Mouse (Mus musculus): Measurements from ENCODE around the gene Prkcsh.

Gene Prkcsh

DNA sequence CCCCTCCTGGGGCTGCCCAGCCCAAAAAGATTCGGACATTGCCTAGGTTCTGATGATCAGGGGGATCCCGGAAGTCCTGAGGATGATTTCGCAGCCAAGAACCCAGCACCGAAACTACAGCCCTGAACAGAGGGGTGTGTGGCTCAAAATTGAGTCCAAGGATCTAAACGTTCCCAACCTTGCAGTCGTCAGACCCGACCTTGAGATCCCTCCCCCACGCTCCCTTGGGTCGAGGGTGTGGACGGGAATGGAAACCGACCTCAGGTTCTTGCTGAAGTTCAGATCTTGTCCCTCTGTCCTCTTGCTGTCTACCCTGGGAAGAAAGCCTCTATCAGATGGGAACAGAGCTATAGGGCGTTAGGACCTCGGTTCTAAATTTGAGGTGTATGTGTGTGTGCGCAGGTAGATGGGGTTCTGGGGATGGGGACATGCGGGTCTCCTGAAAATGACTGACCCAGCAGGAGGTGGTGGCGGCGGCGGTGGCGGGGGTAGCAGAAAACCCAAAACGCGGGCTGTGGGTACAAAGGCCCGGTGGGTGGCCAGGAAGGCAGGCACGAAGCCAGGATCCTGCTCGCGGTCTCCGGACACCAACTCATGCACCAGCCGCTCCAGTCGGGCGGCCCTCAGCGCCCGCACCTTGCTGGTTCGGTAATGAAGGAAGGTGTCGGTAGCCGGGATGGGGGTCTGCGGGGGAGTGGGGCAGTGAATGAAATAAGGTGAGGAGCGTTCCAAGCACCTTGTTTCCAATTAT lies 14.8 kb upstream of the Prkcsh start:
- DNase-seq (ENCODE audit: low spot score) = no peak

DNA sequence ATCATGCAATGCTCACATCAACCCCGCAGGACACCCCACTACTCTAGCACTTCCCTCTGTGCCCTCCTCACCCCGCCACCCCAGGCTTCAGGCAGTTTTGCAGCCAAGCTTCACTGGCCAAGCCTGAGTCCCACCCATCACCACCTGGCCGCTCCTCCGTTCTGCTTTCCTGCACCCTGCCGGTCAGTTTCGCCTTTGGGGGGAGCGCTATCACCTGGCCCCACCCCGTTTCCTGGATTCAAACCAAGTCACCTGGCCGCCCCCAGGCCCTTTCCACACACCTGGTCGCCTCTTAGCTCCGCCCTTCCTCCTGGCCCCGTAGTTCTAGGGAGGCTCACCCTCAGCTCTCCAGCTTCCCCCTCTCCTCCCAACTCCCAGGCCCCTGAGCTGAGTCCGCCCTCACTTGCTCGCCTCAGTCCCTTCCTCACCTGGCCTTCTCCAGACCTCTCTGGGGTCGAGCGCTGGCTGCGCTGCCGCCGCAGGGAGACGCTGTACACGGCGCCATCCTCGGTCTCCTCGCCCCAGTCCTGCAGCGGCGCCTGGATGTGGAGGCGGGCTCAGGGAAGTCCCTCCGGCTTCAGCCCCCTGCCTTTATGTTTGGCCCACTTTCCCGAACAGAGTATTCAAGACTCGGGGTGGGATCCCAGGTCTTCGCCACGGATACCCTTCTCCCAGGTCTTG lies 14.0 kb upstream of the Prkcsh start:
- DNase-seq (ENCODE audit: low spot score) = peak; percentile 7

DNA sequence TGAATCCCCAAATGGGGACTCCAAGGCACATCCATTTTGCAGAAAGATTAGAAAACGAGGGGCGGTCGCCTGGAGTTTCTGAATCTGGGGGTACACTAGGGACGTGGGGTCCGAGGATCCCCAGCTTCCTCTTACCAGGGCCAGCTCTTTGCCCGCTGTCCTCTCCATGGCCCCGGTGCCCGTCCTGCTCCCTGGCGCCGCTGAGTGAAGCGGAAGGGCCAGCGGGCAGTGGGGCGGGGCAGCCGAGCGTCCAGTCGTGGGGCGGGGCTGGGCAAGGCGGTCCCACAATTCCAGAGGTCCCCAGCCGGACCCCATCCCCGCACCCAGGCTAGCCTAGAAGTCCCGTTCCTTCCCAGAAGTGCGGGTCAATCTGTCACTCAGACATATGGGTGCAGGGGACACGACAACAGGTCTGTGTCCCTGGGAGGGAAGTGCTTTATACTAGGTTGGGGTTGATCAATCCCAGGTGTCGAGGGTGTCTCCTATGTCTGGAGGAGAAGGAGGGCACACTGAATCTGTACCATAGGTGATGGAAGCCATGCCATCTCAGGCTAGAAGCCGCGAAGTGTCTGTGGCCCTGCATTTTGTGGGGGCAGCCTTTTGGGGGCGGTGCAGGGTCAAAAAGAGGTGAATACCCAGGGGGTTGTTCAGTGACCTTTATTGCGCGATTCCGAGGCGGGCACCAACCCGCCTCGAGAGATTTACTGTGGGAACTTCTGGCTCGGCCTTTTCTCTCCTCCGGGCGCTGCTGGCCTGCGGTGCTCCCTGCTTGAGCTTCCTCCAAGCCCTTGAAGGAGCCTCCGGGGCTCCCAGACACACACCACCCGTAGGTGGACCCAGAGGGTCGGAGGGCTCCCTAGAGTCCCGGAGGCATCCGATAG lies 13.1 kb upstream of the Prkcsh start, which contains the start of gene Rgl3:
Gene Rgl3 (minus strand): TSS at position 217 of the 881 bp plus-strand sequence.
- DNase-seq (ENCODE audit: low spot score) = peak; percentile 49

DNA sequence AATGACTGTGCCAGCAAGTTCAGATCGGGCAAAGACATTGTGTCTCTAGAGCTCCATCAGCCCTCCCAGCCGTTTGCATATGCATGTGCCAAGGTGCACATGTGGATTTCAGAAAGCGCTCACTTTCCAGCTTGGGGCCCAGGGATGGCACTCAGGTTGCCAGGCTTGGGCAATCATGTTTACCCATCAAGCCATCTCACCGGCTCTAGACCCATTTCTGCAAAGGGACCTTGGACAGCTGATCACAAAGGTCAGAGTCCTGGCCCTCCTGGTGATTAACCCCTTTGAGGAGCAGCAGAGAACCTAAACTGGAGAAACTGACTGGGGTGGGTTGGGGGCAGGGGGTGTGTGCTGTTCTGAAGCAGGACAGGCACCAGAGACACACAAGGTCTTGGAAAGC lies 10.4 kb upstream of the Prkcsh start:
- no peak for DNase-seq (ENCODE audit: low spot score)

DNA sequence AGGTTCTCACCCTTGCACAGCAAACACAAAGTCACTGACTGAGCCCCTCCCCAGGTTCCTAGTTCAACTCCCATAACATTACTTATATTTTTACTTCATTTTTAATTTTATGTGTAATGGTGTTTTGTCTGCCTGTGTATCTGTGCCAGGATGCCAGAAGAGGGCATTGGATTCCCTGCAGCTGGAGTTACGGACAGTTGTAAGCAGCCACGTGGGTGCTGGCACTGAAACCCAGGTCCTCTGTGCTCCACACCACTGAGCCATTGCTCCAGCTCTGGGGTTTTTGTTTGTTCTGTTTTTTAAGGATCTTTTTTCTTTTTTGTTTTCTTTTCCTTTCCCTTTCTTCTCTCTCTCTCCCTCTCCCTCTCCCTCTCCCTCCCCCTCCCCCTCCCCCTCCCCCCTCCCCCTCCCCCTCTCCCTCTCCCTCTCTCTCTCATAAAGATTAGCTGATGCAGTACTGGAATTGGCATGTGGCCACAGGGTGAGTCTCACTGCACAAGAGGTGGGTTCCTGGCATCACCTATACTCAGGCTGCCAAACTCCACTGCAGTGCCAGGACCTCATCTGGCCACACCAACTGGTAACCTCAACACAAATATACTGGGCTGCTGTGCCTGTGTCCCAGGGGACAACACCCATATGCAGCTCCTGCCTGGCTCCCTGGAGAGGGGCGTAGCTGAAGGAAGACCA lies 6.3 kb upstream of the Prkcsh start:
- DNase-seq (ENCODE audit: low spot score) = no peak

DNA sequence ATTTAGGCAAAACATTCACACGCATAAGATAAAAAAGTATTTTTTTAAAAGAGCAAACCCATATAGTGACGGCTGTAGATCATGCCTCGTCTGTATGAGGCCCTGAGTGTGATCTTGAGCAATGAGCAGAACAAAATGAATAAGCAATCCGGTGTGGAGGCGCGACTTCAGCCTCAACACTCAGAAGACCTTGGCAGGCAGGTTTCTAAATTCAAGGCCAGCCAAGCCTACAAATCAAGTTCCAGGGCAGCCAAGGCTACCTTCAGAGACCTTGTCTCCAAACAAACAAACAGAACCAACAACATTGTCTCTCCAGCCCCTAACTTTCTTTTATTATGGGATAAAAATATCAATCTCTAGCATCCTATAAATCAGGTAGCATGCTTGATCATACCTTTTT lies 2.3 kb upstream of the Prkcsh start:
- DNase-seq (ENCODE audit: low spot score) = no peak

DNA sequence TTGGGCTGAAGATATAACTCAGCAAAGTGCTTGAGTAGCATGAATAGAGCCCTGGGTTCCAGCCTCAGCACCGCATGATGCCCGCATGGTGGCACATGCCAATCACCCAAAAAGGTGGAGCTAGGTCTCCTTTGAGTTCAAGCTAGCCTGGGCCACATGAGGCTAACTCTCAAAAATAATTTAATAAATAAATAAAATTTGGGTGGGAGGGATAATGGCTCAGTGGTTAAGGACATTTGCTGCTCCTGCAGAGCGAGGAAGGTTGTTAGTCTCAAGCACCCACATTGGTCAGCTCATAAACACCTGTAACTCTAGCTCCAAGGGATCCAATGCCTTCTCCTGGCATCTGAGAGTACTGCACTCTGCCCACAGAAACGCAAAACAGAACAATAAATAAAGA lies 973 bp upstream of the Prkcsh start:
- no peak for DNase-seq (ENCODE audit: low spot score)

DNA sequence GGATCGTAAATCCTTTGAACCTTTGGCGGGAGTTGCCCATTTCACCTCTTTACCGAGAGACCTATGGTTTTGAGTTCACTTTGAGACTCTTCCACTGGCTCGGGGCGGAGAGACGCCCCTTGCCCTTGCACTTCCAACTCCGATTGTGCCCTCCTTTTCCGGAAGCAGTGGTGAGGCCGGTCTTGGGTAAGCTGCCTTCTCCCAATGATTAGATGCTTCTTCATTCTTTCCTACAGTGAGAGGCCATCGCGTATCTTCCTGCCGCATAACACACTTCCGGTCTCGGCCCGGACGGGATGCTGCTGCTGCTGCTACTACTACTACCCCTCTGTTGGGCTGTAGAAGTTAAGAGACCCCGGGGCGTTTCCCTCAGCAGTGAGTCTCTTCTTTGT lies 553 bp downstream of the Prkcsh start:
- peak; percentile 33 for DNase-seq (ENCODE audit: low spot score)

DNA sequence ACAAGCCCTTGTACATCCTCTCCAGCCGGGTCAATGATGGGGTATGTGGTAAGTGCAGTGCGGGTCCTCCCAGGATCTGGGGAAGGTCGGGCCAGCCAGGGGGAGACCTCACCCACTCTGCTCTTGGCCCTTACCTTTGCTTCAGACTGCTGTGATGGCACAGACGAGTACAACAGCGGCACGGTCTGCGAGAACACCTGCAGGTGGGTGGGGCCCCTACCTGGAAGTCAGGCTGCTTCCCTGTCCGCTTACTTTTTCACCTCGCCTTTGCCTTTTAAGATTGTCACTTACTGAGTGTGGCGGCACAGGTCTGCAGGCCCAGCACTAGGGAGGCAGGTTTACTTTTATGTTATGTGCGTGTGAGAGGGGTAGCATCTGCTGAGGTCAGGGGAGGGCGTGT lies 1.9 kb downstream of the Prkcsh start:
- DNase-seq (ENCODE audit: low spot score) = no peak

DNA sequence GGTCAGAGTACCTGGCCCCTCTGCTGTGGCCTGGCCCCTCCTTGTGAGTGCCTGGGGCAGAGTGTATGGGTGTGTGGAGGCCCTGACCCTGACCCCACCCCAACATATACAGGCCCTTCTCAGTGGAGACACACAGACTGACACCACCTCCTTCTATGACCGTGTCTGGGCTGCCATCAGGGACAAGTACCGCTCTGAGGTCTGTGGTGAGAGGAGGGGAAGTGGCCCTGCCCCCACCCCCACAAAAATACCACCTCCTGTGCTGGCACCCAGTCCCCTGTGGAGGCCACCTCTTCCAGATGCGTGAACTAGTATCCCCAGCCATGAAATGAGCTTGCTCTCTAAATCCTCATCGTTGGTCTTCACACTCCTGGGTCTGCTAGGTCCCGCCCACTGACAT lies 8.4 kb downstream of the Prkcsh start:
- DNase-seq (ENCODE audit: low spot score) = no peak

DNA sequence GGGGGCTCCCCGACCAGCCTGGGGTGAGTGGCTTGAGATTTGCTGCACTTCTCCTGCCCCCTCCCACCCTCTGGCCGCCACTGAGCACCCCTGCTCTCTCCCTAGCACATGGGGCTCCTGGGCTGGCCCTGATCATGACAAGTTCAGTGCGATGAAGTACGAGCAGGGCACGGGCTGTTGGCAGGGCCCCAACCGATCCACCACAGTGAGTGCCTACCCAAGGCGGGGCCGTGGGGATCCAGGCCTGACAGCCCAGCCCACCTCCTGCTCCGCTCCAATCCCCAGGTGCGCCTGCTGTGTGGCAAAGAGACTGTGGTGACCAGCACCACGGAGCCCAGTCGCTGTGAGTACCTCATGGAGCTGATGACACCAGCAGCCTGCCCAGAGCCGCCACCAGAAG lies 10.1 kb downstream of the Prkcsh start:
- no peak for DNase-seq (ENCODE audit: low spot score)

DNA sequence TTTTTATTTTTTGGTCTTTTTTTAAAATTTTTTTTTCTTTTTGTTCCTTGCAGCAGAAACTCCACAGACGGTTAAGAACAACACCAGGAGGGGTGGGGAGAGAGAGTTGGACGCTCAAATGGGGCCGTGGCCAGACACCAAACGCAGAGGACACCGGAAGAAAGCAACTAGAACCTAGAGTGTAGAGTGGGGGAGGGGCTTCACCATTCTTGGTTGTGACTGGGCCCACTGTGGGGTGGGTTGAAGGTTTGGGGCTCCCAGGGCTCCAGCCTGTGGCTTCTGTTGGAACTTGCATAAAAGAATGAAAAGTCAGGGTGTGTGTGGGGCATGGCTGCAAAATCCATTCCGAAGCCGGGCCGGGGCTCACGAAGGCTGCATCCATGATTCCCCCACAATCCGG lies 13.6 kb downstream of the Prkcsh start:
- no peak for DNase-seq (ENCODE audit: low spot score)

DNA sequence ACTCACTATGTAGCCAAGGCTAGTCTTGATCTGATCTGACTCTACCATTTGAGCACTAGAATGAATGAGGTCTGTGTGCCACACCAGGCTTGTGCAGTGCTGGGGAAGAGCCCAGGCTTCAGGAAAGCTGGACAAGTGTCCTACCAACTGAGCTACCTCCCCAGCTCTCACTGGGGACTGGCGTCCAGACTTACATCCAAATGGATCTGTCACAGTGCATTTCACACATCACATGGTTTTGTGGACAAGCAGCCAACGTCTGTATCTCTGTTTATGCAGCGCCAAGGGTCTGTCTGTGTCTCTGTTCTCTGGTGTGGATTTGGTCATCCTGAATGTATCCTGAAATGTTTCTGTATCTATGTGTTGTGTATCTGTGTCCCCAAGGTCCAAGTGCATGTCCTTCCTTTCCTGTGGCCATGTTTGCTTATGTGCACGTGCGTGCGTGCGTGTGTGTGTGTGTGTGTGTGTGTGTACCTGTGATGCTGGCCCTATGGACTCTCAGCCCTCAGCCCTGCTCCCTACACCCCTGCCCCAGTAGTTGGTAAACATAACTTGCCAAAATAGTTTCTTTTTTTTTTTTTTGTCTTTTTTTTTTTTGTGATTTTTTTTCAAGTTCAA lies 14.7 kb downstream of the Prkcsh start:
- DNase-seq (ENCODE audit: low spot score) = no peak

DNA sequence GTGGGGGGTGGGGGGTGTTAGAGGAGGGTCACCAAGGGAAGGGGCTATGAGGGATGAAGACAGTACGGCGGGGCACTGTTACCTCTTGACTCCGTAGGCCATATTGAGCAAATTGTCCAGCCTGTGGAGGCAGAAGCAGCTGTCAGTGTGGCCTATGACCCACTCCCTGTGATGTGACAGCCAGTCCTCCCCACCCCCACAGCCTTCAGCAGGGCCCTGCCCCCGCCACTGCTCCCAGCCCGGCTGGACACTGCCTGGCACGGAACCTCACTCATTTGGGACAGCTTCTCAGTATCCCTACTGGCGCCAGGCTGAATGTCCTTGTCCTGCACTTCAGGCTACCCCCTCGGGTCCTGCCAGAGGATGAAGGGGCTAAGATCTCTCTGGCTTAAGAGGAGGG lies 22.0 kb downstream of the Prkcsh start:
- no peak for DNase-seq (ENCODE audit: low spot score)

DNA sequence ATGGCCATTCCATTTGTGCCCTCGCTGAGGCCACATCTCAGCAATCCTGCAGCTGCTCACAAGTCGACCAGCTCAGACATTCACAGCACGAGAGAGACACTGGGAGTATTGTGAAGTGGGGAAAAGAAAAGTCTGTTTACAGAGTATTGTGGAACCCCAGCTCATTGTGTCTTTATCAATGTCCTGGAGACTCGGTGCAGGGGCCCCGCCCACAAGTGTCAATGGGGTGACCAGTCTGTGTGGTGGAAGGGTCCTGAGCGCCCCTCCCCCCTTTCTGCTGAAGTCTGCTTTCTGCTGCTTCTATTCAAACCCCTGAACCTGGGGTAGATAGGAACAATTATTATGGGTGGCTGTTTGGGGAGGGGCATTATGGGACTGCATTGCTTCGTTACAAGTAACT lies 25.9 kb downstream of the Prkcsh start:
- DNase-seq (ENCODE audit: low spot score) = no peak

DNA sequence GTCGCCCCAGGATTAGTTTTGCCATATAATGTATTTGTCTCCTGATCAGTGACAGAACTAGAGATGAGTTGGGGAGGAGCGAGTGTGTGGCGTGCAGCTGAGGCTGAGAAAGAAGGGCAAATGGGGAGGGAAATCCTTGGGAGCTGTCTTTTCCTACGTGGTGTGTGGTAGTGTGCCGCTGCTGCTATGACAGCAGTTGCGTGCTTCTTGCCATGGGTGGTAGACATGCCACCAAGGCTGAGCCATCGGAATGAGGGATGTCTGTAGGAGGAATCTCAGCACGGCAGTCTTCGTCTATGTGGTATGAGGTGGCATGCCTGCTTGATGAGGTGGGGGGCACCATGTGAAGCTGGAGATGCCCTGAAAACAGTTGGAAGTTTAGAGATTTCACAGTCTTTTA lies 27.8 kb downstream of the Prkcsh start:
- DNase-seq (ENCODE audit: low spot score) = no peak

DNA sequence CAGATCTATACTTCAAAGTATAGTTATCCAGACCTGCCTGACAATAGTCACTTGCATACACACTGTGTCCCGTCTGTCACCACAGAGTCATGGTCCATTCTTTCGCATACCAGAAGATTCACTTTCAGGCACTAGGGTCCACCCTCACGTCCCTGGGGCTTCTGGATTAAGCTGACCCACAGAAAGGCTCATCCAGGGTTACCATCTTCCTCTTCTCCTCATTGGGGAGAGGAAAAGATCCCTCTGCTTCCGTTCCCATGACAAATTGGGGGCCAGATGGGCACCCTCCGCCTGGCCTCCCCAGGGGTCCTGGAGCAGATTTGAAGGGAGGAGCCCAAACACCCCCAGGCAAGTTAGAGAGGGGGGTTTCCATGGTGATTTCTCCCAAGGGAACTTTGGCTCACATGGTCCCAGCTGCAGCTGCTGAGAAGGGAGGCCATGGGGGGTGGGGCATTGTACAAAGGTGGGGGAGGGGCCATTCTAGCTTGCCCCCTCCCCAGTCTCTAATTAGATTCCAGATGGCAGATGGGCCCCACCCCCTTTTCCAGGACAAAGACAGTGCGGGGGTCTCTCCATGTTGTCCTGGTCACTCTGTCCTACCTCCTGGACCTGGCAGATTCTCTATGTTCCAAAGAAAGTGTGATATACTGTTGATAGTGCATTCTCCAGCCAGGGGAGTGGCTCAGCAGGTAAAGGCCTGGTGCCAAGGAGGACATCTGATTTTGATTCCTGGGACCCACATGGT lies 32.9 kb downstream of the Prkcsh start:
- DNase-seq (ENCODE audit: low spot score) = no peak

DNA sequence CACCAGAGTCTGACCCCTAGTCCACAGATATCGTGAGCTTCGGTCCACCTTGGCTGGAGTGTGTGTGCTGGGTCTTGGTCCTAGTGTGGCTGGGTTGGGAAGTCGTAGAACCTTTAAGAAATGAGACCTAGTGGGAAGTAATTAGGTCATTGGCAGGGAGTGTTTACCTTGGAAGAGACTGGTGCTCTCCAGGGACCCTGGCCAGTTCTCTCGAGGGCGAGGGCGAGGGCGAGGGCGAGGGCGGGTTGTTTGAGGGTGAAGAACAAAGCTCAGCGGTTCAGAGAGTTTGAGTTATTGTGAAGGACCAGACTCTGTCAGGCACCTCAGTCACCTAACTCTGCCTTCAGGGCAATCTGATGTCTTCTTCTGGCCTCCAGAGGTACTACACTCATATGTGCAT lies 35.2 kb downstream of the Prkcsh start:
- no peak for DNase-seq (ENCODE audit: low spot score)

DNA sequence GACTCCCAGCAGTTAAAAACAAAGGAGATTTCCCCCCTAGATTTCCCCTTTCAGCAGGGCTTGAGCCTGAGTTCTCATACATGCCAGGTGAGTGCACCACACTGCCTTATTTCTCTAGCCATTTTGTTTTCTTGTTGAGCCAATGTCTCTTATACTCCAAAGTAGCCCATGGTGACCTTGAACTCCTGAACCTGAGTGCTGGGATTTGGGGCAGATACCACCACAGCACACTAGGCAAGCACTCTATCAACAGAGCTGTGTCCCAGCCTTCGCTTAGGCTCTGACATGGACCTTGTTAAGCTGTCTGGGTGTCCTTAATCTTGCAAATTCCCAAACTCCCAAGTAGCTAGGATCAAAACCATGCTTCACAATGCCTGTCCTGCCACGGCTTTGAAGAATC lies 39.2 kb downstream of the Prkcsh start:
- no peak for DNase-seq (ENCODE audit: low spot score)

DNA sequence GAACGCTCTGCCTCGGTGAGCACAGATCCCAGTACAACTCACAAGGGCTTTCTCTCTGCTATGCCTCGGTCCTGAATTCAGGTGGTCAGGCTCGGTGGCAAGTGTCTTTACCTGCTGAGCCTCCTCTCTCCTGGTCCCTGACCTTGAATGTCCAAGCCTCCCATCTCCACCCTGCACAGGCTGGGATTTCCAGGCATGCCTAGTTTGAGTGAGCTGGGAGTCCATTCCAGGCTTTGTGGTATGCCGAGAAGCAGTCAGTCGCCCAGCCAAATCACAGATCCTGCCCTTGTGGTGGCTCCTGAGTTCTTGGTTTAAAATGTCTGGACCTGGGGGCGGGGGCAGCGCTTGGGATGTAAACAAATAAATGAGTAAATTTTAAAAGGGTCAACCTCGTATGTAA lies 44.7 kb downstream of the Prkcsh start:
- no peak for DNase-seq (ENCODE audit: low spot score)

DNA sequence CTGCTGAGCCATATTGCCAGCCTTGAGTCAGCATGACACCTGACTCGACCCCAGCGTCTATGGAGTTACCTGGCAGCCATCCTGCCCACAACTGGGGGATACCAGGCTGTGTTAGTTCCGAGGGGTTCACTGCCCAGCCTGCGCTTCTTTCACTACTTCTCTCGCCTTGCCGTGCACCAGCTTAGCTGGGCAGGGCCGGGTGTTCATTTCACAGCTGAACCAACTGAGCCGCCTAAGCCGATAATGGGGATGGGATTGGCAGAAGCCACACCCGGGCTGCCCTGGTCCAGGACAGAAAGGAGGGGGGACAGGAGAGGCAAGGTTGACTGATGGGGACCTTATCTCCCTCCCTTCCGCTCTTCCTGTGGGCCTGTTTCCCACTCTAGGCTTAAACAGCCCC lies 46.7 kb downstream of the Prkcsh start:
- DNase-seq (ENCODE audit: low spot score) = no peak
